Mouse (Mus musculus) erythroblast, embryonic 14.5 days (primary cell): ENCODE data around the gene Brms1. TPM values are rescaled to one million over a fixed set of nuclear protein-coding genes. Genes with fewer than 3 reads are reported as not detected.

ENCODE experiments used
- H3K27me3 ChIP-seq: 2 replicates; pipeline ENCODE4 v1.6.1; 2012; ENCODE audit warnings: inconsistent platforms; ENCODE audit not compliant: control insufficient read depth
- H3K36me3 ChIP-seq: 2 replicates; pipeline ENCODE4 v1.6.1; 2012; ENCODE audit warnings: mild to moderate bottlenecking, inconsistent platforms; ENCODE audit not compliant: control insufficient read depth
- H3K4me1 ChIP-seq: 2 replicates; pipeline ENCODE4 v1.6.1; 2012; ENCODE audit warnings: inconsistent platforms; ENCODE audit not compliant: control insufficient read depth
- H3K4me3 ChIP-seq: replicated peaks from 2 replicates; pipeline ENCODE3; 2012; ENCODE audit warnings: moderate library complexity, mild to moderate bottlenecking, inconsistent platforms
- H3K9me3 ChIP-seq: 2 replicates; pipeline ENCODE4 v1.6.1; 2012; ENCODE audit warnings: low read length, inconsistent platforms, mixed read lengths; ENCODE audit not compliant: control insufficient read depth
- GATA1 ChIP-seq: IDR thresholded peaks from 2 replicates; pipeline ENCODE4 v1.6.1; 2012; ENCODE audit warnings: low read length, inconsistent platforms, mixed read lengths
- TAL1 ChIP-seq: IDR thresholded peaks from 3 replicates; pipeline ENCODE4 v1.6.1; 2012; ENCODE audit warnings: low read length, inconsistent platforms, mixed read lengths
- polyA plus RNA-seq: library from polyadenylated mRNA; stranded (reverse); fragments of >175 nt; gene quantifications from 2 replicates; pipeline ENCODE4 v1.2.3, GENCODE M21; 2012

Brms1 gene
- polyA plus RNA-seq, 1 experiment, result 4.1 TPM

DNA sequence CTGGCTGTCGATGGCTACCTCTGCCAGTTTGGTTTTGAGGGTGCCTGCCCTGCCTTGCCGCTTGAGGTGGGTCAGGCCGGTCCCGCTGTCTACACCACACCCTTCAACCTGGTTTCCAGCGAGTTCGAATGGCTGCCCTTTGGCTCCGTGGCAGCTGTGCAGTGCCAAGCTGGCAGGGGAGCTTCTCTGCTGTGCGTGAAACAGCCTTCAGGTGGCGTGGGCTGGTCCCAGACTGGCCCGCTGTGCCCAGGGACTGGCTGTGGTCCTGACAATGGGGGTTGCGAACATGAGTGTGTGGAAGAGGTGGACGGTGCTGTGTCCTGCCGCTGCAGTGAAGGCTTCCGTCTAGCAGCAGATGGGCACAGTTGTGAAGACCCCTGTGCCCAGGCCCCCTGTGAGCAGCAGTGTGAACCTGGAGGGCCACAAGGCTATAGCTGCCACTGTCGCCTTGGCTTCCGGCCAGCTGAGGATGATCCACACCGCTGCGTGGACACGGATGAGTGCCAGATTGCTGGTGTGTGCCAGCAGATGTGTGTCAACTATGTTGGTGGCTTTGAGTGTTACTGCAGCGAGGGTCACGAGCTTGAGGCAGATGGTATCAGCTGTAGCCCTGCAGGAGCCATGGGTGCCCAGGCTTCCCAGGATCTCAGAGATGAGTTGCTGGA, 27.5 kb downstream of the Brms1 start:
- Histone ChIP-seq H3K4me1 (peaks cover 77% of the 10 kb centered on the region), H3K9me3 (no peaks in the 10 kb centered on the region), H3K4me3 (peak overlapping the region; percentile 60), H3K27me3 (peaks cover 44% of the 10 kb centered on the region), H3K36me3 (no peaks in the 10 kb centered on the region)
- TF ChIP-seq GATA1 (no peak), TAL1 (no peak)

DNA sequence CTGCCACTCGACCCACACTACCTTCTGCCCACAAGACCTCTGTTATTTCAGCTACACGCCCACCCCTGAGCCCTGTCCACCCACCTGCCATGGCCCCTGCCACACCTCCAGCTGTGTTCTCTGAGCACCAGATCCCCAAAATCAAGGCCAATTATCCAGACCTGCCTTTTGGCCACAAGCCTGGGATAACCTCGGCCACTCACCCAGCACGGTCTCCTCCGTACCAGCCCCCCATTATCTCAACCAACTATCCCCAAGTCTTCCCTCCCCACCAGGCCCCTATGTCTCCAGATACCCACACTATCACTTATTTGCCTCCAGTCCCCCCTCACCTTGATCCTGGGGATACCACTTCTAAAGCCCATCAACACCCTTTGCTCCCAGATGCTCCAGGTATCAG, 28.3 kb downstream of the Brms1 start:
- H3K4me3 ChIP-seq, result no peak overlapping the region
- no peaks in the 10 kb centered on the region for H3K9me3 ChIP-seq
- TF ChIP-seq GATA1, result no peak
- TF ChIP-seq TAL1, result no peak
- peaks cover 52% of the 10 kb centered on the region for H3K27me3 ChIP-seq
- H3K36me3 ChIP-seq, result no peaks in the 10 kb centered on the region
- H3K4me1 ChIP-seq, result peaks cover 77% of the 10 kb centered on the region

DNA sequence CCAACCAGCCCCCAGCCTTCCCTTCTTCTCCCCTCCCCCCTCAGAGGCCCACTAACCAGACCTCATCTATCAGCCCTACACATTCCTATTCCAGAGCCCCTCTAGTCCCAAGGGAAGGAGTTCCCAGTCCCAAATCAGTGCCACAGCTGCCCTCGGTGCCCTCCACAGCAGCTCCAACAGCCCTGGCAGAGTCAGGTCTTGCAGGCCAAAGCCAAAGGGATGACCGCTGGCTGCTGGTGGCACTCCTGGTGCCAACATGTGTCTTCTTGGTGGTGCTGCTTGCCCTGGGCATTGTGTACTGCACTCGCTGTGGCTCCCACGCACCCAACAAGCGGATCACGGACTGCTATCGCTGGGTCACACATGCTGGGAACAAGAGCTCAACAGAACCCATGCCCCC, 28.8 kb downstream of the Brms1 start:
- Histone ChIP-seq H3K36me3 (no peaks in the 10 kb centered on the region), H3K9me3 (no peaks in the 10 kb centered on the region), H3K27me3 (peaks cover 57% of the 10 kb centered on the region), H3K4me1 (peaks cover 75% of the 10 kb centered on the region), H3K4me3 (no peak overlapping the region)
- no peak for TF ChIP-seq TAL1
- TF ChIP-seq GATA1, result no peak

DNA sequence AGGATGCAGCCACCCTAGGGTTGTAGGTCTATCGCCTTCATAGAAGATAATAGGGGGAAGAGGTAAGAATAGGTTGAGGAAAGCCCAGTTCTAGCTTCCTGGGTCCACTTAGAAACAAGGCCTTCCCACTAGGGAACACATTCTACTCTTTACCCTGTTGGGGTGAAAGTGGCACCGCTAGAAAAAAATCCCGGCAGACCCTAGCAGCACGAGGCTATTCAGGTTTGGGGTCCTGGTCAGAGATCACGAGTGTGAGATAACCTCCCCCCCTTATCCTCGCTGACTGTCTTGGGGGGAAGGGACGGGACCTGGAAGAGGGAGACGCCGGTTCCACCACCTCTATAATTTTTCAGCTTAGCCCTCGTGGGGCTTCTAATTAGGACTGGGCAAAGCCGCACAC, 29.9 kb downstream of the Brms1 start:
- Histone ChIP-seq H3K4me3 (no peak overlapping the region), H3K9me3 (no peaks in the 10 kb centered on the region), H3K27me3 (peaks cover 63% of the 10 kb centered on the region), H3K4me1 (peaks cover 67% of the 10 kb centered on the region), H3K36me3 (no peaks in the 10 kb centered on the region)
- TF ChIP-seq TAL1 (no peak), GATA1 (no peak)

DNA sequence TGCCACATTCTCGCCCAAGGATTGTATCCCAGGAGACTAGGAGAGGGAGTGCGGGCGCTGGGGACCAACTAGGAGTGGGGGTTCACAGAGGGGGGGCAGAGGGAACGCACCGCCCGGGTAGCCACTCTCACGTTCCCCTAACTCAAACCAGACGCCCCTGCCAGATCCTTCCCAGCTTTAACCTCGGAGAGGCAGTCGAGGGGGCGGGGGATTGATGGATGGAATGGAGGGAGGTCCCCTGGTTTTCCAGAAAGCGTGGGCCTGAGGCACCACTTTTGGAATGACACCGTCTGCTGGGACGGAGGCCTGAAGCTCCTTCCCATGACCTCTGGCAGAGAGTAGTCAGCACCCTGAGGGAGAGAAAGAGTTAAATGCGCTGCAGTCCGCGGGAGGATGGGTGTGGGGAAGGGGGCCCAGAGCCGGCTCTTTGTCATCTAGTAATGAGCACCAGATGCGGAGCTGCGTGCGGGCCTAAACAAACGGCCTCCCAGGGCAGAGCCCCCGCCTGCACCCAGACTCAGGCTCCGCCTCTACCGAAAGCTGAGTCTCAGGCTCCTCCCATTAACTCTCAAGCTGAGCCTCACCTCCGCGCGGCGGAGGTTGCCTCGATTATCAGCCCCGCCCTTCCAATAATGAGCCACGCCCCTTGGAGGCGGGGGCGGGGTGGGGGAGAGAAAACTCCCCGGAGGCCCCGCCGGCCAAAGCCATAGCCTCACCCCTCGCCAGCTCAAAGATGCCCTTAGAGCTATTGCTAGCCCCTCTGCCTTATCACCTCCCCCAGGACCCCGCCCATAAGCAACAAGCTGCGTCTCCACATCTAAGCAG, 30.6 kb downstream of the Brms1 start:
- TF ChIP-seq TAL1, result no peak
- no peak for TF ChIP-seq GATA1
- Histone ChIP-seq H3K27me3 (peaks cover 69% of the 10 kb centered on the region), H3K9me3 (peaks cover 3% of the 10 kb centered on the region), H3K4me1 (peaks cover 67% of the 10 kb centered on the region), H3K4me3 (peak overlapping the region; percentile 62), H3K36me3 (no peaks in the 10 kb centered on the region)

DNA sequence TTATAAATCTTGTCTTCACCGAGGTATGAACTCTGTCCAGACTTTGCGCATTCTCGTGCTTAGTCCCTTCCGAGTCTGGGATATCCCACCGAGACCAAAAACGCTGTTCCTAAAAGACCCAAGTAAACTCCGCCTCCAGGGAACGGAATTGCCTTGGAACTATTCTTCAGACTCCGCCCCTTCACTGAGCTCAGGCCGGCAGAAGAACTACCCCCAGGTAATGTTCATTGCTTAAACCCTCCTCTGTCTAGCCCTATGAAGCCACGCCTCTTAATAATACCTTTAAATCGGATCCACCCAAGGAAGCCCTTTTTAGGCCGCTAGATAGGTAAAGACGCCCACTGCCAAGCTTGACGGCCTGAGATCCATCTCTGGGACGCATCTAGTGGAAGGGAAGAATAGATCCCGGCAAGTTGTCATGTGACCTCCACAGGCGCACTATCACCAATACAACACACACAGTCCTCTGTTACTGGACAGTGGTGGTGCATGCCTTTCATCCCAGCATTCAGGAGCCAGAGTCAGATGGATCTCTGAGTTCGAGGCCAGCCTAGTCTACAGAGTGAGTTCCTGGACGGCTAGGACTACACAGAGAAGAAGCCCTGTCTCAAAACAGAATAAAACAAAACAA, 31.4 kb downstream of the Brms1 start:
- Histone ChIP-seq H3K27me3 (peaks cover 63% of the 10 kb centered on the region), H3K4me1 (peaks cover 59% of the 10 kb centered on the region), H3K9me3 (peaks cover 3% of the 10 kb centered on the region), H3K36me3 (no peaks in the 10 kb centered on the region), H3K4me3 (peak overlapping the region; percentile 62)
- no peak for TF ChIP-seq TAL1
- TF ChIP-seq GATA1, result no peak

DNA sequence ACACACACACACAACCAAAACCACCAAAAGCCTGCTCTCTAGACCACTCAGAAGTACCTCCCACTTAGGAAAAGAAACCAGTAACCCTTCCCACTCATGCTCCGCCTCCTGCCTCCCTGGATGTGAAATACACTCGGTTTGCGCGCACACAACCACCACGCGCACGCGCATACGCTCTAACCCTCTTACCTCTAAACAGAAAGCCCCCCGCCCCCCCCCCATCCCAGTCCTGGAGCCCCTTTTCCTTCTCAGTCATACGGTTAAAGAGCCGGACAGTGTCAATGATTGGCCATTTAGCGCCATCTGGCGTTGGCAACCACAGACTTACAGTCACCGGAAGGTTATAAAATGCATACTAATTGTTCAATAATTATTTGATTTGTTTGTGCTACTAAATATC, 31.9 kb downstream of the Brms1 start:
- peaks cover 54% of the 10 kb centered on the region for H3K4me1 ChIP-seq

DNA sequence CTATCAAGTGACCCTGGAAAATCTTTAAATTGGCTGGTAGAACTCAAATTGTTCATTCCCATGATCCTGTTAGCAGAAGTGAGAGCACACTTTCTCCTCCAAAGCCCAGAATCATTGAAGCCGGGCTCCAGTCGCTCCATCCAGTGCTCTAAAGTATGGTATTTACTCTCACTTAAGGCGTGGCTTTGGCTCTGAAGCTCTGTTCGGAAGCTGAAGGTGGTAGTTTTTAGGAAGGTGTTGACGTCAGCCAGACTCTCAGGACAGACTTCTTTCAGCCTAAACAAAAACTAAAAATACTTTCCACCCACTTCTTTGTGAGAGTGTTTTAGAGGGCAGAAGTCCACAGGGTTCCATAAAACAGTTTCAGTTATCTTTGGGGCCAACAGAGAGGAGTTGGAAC, 32.4 kb downstream of the Brms1 start:
- no peak overlapping the region for H3K4me3 ChIP-seq
- TF ChIP-seq GATA1 (no peak), TAL1 (no peak)
- peaks cover 49% of the 10 kb centered on the region for H3K4me1 ChIP-seq
- H3K27me3 ChIP-seq, result peaks cover 58% of the 10 kb centered on the region
- H3K36me3 ChIP-seq, result no peaks in the 10 kb centered on the region
- H3K9me3 ChIP-seq, result peaks cover 3% of the 10 kb centered on the region

More for the DNA sequence above, 31.9 kb downstream of the Brms1 start:
- Histone ChIP-seq H3K27me3 (peaks cover 59% of the 10 kb centered on the region), H3K9me3 (peaks cover 3% of the 10 kb centered on the region), H3K36me3 (no peaks in the 10 kb centered on the region), H3K4me3 (peak overlapping the region; percentile 62)
- TF ChIP-seq TAL1 (no peak), GATA1 (no peak)

DNA sequence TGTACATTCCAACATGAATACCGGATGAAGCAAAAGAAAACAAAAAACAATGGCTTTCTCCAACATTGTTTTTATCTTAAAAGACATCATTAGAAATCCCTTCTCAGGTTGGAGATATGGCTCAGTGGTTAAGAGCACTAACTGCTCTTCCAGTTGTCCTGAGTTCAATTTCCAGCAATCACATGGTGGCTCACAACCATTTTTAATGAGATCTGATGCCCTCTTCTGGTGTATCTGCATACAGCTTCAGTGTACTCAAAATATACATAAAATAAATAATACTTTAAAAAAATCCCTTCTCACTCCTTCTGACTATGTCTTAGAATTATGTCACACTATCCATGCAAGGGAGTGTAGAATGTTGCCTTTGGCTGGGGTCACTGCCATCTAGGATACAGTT, 38.1 kb downstream of the Brms1 start:
- no peak for TF ChIP-seq TAL1
- no peak for TF ChIP-seq GATA1
- Histone ChIP-seq H3K36me3 (no peaks in the 10 kb centered on the region), H3K4me1 (no peaks in the 10 kb centered on the region), H3K4me3 (no peak overlapping the region), H3K27me3 (peaks cover 72% of the 10 kb centered on the region), H3K9me3 (peaks cover 3% of the 10 kb centered on the region)
